Mouse (Mus musculus): ENCODE data around the gene B3gat3.
"Not testable (repeated sequence)": the region's sequence is repeated elsewhere in the genome, so short reads cannot be mapped to it uniquely, and the experiment has no call there.

The B3gat3 gene

DNA sequence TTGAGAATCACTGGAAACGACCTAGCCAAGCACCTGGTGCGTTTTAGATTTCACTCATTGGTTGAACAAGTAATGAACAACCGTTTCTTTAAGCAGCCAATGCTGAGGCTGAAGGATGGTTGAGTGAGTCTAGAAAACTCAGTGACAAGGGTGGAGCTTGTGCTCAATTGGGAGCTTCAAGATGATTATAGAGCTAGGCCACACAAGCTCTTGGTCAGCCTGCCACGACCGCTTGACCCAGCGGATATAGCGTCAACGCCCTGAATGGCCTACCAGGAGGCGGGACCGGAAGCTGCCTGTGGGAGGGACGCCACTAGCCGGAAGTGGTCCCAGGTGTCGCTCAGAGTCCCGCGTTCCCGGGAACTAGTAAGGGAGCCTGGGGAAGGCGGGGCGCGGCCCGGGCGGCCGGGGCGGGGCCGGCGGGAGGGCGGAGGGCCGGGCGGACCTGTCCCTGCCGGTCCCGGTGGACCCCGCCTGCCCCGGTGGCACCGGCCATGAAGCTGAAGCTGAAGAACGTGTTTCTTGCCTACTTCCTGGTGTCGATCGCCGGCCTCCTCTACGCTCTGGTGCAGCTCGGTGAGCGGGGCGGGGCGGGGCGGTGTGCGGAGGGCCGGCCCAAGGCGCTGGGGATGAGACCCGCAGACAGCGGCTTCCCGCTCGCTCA lies at the start of gene B3gat3:
Gene B3gat3, plus strand, starts transcription at position 302 of the 664 bp plus-strand sequence.
- peak; percentile 95 for DNase-seq

DNA sequence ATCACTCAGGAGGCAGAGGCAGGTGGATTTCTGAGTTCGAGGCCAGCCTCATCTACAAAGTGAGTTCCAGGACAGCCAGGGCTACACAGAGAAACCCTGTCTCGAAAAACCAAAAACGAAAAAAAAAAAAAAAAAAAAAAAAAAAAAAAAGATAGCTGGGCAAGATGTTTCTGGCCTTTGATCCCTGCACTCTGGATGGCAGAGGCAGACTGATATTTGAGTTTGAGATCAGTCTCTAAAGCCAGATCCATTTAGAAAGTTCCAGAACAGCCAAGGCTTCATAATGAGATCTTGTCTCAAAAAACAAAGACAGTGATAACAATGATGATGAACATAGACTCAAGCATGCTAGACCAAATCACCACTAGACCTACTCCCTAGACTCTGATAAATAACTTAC lies 49.8 kb upstream of the B3gat3 start:
- DNase-seq, result not testable (repeated sequence)

DNA sequence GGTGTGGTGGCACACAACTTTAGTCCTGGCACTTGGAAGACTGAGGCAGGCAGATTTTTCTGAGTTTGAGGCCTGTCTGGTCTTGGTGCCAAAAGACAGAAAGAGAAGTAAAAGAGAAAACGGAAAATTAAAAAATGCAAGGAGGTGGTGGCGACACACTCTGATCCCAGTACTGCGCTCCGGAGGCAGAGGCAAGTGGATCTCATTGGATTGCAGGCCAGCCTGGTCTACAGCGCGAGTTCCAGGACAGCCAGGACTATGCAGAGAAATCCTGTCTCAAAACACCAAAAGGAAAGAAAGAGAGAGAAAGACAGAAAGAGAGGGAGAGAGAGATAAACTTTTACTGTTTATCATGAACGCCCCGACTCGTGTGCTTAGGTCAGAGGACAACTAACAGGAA lies 49.3 kb upstream of the B3gat3 start:
- no peak for DNase-seq

DNA sequence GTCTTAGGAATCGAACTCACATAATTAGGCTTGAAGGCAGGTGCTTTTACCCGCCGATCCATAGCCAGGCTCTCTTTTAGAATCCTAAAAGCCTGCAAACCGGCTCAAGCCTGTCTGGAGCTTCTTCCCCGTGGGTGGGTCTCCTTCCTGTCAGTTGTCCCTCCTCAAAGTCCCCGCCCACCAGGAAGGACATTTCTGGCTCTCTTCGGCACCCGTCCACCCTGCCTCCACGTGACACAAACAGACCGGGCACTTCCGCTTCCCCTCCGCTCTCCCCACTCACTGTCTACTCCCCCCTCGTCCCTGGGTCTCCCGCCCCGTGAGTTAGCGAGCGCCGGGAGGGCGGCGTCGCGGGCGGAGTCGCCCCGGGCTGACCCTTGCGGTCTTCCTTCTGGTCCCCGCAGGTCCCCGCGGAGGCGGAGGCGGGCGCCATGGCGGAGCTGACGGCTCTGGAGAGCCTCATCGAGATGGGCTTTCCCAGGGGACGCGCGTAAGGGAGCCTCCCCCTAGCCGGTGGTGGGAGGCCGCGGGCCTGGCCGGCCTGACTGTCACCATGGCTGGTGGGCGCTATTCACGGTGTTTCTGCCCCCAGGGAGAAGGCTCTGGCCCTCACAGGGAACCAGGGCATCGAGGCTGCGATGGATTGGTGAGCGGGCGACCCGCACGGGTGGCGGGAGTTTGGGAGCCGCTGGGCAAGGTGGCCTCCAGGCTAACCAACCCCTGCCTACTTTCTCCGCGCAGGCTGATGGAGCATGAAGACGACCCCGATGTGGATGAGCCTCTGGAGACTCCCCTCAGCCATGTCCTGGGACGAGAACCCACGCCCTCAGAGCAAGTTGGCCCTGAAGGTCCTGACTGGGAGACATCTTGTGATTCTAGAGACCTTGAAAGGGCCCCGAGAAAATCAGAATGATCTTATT lies 48.6 kb upstream of the B3gat3 start, which contains the start of gene Ubxn1:
Gene Ubxn1, plus strand, starts transcription at position 230 of the 920 bp plus-strand sequence.
- DNase-seq, result peak; percentile 96

DNA sequence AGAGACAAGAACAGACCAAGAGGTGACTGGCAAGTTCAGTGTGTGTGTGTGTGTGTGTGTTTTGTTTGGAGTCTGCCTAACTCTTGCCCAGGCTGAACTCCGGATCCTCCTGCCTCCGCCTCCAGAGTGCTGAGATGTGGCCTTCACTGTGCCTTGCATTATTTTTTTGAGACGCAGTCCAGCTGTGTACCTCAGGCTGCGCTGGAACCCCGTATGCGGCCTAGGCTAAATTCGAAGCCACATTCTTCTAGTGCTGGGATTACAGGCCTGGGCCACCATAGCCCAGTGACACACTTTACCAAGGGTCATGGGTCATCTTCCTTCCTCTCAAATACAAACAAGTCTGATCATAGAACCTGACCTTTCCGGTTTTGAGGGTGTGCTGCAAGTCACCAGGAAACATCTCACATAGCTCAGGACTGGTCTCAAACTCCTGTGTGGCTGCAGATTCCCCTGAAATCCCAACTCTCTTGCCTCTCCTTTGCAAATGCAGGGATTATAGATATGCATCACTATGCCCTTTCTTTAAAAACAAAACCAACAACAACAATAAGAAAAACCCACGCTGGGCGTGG lies 47.8 kb upstream of the B3gat3 start:
- no peak for DNase-seq

DNA sequence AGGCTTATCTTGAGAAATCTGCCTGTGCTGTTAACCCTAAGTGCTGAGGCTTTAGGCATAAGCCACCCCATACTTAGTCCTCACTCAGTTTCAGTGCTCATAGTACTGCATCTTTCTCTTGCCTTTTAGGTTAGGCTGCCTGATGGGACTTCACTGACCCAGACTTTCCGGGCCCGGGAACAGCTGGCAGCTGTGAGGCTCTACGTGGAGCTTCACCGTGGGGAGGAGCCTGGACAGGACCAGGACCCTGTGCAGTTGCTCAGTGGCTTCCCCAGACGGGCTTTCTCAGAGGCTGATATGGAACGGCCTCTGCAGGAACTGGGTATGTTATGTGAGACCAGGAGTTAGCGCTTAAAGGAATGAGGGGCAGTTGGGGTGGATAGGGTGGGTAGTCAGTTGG lies 45.1 kb upstream of the B3gat3 start:
- no peak for DNase-seq

DNA sequence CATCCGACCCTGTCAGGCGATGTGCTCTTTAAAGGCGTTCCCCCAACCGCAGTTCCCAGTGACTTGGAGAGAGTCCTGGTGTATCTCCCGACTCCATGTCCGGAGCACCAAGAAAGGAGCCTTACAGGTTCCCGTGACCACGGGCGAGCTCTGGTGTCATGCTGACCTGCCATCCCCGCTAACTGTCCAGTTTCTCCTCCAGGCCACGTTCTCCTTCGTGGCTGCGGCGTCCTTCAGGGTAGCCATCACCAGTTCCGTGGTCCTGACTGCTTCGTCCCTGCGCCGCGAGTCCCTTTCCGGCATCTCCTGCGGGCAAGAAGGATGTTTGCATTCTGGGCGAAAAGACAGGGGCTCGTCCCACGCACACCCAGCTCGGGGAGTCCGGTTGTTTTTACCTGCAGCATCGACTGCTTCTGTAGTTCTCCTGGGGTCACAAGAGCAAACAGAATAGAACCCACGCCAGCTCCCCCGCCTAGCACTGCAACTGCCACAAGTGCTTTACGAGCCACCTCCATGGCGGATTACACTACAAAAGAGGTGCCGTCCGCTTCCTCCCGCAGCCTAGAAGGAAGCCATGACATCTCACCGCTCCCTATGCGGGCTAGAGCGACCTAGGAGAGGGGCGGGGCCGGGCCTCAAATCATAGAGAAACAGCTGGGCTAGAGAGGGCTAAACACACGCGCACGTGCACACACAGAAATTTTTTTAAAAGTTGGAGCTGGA lies 39.7 kb upstream of the B3gat3 start, which contains the start of gene Uqcc3:
Gene Uqcc3, minus strand, starts transcription at position 613 of the 723 bp plus-strand sequence.
- peak; percentile 90 for DNase-seq

DNA sequence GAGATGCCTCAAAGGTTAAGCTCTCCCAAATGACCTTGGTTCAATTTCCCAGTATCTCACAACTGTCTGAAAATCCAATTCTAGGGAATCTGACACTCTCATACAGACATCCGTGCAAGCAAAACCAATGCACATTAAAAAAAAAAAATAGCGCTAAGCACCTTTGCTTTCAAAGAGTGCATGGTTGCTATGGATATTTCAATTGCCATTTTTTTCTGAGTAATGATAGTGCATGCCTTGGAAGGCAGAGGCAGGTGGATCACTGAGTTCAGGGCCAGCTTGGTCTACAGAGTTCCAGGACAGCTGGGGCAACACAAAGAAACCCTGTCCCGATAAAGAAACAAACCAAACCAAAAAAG lies 39.2 kb upstream of the B3gat3 start:
- no peak for DNase-seq

DNA sequence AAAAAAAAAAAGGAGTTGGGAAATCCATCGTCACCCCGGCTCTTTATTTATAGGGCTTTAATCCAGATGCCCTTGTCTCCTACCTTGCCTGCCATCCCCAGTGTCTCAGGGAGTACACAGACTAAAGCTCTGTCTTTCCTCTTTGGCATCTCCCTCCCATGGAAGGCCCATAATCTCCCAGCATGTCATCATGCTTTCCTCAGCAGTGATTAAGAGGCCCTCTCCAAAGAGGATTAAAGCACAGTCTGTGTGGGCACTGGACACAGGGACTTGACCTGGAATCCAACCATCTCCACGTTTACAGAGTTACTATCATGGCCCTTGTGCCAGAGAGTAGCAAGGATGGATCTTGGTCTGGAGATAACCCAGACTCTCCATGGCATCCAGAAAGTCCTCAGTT lies 36.6 kb upstream of the B3gat3 start, which contains the start of the genes Lbhd1 and Gm49403:
Gene Lbhd1, plus strand, starts transcription at position 117 of the 400 bp plus-strand sequence.
Gene Gm49403, plus strand, starts transcription at position 315 of the 400 bp plus-strand sequence.
- DNase-seq, result no peak

DNA sequence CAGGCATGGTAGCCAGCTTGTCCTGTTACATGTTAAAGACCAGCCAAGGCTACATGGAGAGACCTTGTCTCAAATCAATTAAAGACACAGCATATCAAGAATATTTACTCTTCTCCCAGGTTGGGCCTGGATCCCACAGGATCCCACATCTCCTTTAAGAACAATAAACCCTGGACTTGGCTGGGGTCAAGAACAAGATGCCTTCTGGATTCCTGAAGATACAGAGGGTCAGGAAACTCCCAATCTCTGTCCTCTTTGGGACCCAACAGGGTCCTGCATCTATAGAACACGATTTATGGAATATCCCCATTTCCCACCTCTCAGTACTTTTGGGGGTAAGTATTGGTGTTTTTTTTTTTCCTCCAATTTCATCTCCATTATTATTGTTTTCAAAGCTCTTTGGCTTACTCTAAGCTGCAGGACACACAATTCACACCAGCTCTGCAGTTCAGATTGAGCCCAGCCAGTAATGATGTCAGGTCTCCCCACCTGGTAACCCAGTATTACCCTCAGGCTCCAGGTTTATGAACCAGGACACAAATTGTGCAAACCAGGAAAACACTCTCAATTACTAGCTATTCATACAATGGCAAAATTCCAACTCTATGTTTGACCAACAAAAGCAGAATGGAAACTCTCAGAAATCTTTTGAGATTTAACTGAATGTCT lies 33.1 kb upstream of the B3gat3 start:
- no peak for DNase-seq

DNA sequence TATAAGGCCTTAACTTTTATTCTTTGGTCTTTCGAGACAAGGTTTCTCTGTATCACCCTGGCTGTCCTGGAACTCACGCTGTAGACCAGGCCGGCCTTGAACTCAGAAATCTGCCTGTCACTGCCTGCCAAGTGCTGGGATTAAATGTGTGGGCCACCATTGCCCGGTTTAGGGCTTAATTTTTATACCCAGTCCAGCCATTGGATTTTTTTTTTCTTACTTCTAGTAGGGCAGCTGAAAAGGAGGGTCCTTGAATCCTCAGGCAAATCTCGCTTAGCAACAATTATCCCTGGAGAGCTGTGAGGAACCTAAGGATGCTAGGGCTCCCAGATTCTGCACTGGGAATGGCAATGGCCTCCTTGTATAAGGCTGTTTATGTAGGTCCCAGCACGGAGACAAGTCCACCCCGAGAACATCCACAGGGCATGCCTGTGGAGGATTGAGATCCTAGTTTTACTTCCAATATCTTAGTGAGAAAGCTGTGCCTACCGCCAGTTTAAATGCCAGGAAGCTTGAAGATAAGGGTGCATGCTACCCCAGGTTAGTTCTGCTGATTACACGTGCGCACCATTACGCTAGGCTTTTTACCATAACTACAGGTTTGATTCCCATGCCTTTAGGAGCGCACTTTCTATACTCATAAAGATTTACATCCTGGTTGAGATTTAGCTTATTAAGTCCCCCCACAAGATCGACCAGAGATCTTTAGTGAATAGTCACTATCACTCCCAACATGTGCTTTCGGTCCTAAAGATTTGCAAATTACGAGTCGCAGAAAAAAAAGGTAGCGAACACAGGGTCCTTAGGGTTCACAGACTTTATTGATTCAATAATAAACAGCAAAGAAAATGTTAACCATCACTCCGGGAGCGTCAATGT lies 32.4 kb upstream of the B3gat3 start:
- DNase-seq, result no peak

DNA sequence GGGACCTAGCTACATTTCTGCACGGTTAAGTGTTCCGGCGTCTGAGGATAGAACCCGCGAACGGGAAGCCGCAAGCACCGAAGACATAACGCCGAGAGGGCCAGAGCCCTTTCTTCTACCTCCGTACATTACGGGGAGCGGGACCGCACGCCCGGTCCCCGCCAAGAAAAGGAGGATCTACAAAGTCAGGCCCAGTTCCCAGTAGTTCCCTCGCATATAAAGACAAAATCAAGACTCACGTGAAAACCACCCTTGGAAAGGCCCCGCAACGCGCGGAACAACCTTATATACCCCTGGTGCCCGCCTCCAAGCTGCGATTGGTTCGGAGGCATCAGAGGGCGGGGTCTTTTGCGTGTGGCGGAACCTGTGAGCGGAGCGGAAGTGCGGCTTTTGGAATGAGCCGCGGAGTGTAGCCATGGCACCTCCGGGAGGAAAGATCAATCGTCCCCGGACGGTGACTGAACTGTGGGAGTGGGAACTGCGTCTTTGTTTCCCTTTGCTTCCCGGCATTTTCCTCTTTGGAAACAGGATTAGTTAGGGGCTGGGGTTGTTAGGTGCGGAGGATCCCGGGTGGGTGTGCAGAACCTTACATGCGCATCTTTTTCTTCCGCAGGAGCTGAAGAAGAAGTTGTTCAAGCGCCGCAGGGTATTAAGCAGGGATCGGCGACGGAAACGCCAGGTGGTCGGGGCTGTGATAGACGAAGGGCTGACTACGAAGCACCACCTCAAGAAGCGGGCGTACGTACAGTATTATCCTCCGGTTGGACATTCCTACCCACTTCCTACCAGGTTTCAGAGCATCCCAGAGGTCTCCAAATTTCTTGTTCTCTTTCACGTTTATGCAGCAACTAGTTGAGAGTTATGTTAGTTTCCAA lies 31.4 kb upstream of the B3gat3 start, which contains the start of the genes 1810009A15Rik and Gm49416:
Gene 1810009A15Rik, plus strand, starts transcription at position 343 of the 875 bp plus-strand sequence.
Gene Gm49416, plus strand, starts transcription at position 416 of the 875 bp plus-strand sequence.
- DNase-seq, result peak; percentile 95

DNA sequence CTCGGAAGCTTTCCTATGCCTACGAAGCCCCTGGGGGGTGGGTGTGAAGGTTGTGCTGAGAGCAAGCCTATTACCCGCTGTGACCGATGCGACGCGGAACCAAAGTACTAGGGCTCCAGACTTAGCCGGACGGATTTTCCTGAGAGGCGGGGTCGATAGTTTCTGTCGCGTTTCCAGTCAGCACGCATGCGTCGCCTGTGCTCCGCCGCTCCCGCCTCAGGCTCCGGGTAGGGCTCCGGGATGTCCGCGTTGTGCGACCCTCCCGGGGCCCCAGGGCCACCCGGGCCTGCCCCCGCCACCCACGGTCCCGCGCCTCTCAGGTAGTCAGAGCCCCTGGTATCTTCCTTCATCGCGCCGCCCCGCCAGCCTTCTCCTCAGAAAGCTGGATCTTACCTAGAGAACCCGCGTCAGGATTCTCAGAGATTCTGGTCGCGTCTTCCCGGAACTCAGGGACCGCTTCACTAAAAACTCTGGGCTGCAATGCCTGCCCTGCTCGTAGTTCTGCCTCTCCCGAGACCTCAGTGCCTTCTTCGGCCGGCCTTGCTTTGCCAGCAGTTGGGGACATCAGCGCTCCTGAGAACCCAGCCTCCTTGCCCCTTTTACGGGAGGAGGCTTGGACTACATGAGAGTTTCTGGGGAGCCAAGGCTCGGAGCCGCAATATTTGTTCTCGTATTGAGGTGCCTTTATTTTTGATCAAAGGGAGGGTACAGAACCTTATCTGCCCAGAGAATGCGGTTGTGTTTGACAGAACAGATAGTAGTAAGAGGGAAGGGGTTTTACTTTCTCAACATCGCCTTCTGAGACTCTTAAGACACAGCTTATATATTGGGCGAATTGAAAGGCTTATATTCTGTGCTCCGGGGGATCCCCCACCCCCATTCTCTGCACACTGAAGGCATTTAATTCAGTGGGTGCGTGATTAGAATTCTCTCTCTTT lies 27.1 kb upstream of the B3gat3 start, which contains the start of gene Ints5:
Gene Ints5, plus strand, starts transcription at position 177 of the 938 bp plus-strand sequence.
- peak; percentile 86 for DNase-seq

DNA sequence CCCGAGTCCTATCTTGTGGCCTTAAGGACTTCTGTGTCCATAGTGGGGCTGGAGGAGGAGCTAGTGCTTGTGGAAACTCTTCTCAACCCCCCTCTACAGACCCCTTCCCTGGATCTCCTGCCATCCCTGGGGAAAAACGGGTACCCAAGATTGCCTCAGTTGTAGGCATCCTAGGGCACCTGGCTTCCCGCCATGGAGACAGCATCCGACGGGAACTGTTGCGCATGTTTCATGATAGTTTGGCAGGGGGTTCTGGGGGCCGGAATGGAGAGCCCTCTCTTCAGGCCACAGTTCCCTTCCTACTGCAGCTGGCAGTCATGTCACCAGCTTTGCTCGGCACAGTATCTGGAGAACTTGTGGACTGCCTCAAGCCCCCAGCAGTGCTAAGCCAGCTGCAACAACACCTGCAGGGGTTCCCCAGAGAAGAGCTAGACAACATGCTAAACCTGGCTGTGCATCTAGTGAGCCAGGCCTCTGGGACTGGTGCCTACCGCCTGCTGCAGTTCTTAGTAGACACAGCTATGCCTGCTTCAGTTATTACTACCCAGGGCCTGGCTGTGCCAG lies 24.7 kb upstream of the B3gat3 start:
- no peak for DNase-seq

DNA sequence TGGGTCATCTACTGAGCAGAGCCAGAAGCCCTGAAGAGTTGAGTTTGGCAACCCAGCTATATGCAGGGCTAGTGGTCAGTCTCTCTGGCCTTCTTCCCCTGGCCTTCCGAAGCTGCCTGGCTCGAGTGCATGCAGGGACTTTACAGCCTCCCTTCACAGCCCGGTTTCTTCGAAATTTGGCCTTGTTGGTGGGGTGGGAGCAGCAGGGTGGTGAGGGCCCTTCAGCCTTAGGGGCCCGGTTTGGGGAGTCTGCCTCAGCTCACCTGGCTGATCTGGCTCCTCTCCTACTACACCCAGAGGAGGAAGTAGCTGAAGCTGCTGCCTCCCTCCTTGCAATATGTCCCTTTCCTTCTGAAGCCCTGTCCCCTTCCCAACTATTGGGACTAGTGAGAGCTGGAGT lies 23.9 kb upstream of the B3gat3 start:
- not testable (repeated sequence) for DNase-seq

DNA sequence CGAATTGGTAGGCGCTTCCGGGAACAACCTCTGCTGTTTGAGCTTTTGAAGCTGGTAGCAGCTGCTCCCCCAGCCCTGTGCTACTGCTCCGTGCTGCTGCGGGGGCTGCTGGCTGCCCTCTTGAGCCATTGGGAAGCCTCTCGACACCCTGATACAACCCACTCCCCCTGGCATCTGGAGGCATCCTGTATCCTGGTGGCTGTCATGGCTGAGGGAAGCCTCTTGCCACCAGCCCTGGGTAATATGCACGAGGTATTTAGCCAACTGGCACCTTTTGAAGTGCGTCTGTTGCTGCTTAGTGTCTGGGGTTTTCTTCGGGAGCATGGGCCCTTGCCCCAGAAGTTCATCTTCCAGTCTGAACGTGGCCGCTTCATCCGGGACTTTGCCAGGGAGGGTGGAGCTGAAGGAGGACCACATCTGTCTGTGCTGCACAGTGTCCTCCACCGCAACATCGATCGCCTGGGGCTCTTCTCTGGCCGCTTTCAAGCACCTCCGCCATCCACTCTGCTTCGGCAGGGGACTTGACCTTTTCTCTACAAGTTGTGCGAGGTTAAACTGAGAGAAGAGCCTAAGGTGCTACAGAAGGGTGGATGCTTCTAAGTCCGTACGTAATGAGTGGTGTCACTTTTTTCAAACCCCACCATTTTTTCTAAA lies 22.8 kb upstream of the B3gat3 start:
- DNase-seq, result peak; percentile 50

DNA sequence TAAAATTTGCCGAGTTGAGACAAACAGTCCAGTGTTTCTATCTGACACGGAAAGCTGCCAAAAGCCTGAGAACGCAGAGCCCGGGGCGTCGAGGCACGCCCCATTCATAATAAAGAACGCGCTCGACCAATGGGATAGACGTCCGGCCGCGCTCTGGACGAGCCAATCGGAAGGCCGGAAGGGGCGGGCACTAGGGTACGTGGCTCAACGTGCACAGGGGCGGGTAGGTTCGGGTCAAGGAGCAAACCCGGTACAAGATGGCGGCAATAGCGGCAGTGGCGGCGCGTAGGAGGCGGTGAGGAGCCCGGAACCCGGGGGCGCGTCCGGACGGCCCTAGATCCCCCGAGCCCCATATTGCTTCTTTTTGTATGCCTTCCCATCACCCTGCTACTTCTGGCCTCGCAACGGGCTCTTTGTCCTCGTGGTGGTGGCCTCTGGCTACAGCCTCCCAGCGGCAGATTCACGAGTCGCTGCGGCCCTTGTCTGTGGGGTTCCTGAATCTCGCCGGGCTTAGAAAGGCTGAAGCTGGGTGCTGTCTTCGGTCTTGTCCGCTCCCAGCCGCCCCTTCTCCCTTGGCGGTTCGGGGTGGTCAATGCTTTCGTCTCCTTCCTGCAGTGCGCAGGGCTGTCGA lies 22.2 kb upstream of the B3gat3 start, which contains the start of gene Ganab:
Gene Ganab, plus strand, starts transcription at position 207 of the 631 bp plus-strand sequence.
- peak; percentile 95 for DNase-seq

Data from lung, postnatal 14 days (tissue).